Mouse (Mus musculus): ENCODE measurements around the gene Syne3.

The Syne3 gene

GRCm38 (mm10) chr12:105025947-105026586, 16.5 kb upstream of the Syne3 start:
- DNase-seq (ENCODE audit: low spot score) = no peak

GRCm38 (mm10) chr12:105025271-105025946, 15.8 kb upstream of the Syne3 start:
- DNase-seq (ENCODE audit: low spot score) = peak; percentile 89

- DNase-seq (ENCODE audit: low spot score) = no peak
These were observed 13.2 kb upstream of the Syne3 start for GRCm38 (mm10) chr12:105022776-105023175.

- DNase-seq (ENCODE audit: low spot score) = no peak
These were observed 12.5 kb upstream of the Syne3 start for GRCm38 (mm10) chr12:105022141-105022540.

- DNase-seq (ENCODE audit: low spot score) = no peak
These were observed 11.9 kb upstream of the Syne3 start for GRCm38 (mm10) chr12:105021441-105022069.

GRCm38 (mm10) chr12:105019359-105020219, 10.0 kb upstream of the Syne3 start:
- peak; percentile 83 for DNase-seq (ENCODE audit: low spot score)

GRCm38 (mm10) chr12:105016639-105017038, 7.0 kb upstream of the Syne3 start:
- DNase-seq (ENCODE audit: low spot score) = no peak

- no peak for DNase-seq (ENCODE audit: low spot score)
These were observed 6.6 kb upstream of the Syne3 start for GRCm38 (mm10) chr12:105016199-105016598.

GRCm38 (mm10) chr12:105013065-105013464, 3.5 kb upstream of the Syne3 start:
- no peak for DNase-seq (ENCODE audit: low spot score)

- DNase-seq (ENCODE audit: low spot score) = no peak
These were observed 2.7 kb upstream of the Syne3 start for GRCm38 (mm10) chr12:105012314-105012713.

GRCm38 (mm10) chr12:105011589-105011988, 2.0 kb upstream of the Syne3 start:
- no peak for DNase-seq (ENCODE audit: low spot score)

- DNase-seq (ENCODE audit: low spot score) = no peak
These were observed 693 bp upstream of the Syne3 start for GRCm38 (mm10) chr12:105010213-105010790.

- DNase-seq (ENCODE audit: low spot score) = no peak
These were observed 844 bp downstream of the Syne3 start for GRCm38 (mm10) chr12:105008752-105009178.

- no peak for DNase-seq (ENCODE audit: low spot score)
These were observed 1.5 kb downstream of the Syne3 start for GRCm38 (mm10) chr12:105008150-105008549.

- DNase-seq (ENCODE audit: low spot score) = no peak
These were observed 4.0 kb downstream of the Syne3 start for GRCm38 (mm10) chr12:105005715-105005972.

GRCm38 (mm10) chr12:105004956-105005714, 4.5 kb downstream of the Syne3 start:
- no peak for DNase-seq (ENCODE audit: low spot score)

GRCm38 (mm10) chr12:105003715-105004114, 5.9 kb downstream of the Syne3 start:
- DNase-seq (ENCODE audit: low spot score) = no peak

GRCm38 (mm10) chr12:105003158-105003557, 6.5 kb downstream of the Syne3 start:
- no peak for DNase-seq (ENCODE audit: low spot score)

GRCm38 (mm10) chr12:105002340-105003132, 7.1 kb downstream of the Syne3 start:
- no peak for DNase-seq (ENCODE audit: low spot score)

GRCm38 (mm10) chr12:105001317-105001716, 8.3 kb downstream of the Syne3 start:
- DNase-seq (ENCODE audit: low spot score) = no peak
